Mouse (Mus musculus) adrenal gland, postnatal 36 days (tissue): ENCODE data around the gene Mapkbp1. TPM values are rescaled to one million over a fixed set of nuclear protein-coding genes. Genes with fewer than 3 reads are reported as not detected.
A peak's percentile ranks its signal among the peaks of the same experiment; 100 is the strongest.

Experiments used
- DNase-seq, 2 experiments: peaks; one replicate each; pipeline ENCODE4 v3.0.0; 2021; ENCODE audit warnings: mixed read lengths in 1 of 2
- total RNA-seq, 2 experiments: library from RNA; stranded (reverse); gene quantifications; 2 replicates each; pipeline ENCODE4 v1.2.3; 2021

Gene Mapkbp1
- total RNA-seq, 2 experiments from 2014 or later: 14.7 to 14.8 TPM

- no peak for DNase-seq
These were observed 36.2 kb downstream of the Mapkbp1 start for GRCm38 (mm10) chr2:120008672-120009071.

- DNase-seq: peak; percentile 61 to 75
These were observed 39.1 kb downstream of the Mapkbp1 start for GRCm38 (mm10) chr2:120011462-120012200.

- peak in 1 of 2 experiments; percentile 42 for DNase-seq
These were observed 40.4 kb downstream of the Mapkbp1 start for GRCm38 (mm10) chr2:120012924-120013323.

GRCm38 (mm10) chr2:120013831-120014486, 41.5 kb downstream of the Mapkbp1 start:
- no peak for DNase-seq

GRCm38 (mm10) chr2:120015882-120016281, 43.4 kb downstream of the Mapkbp1 start:
- DNase-seq: no peak

- no peak for DNase-seq
These were observed 45.1 kb downstream of the Mapkbp1 start for GRCm38 (mm10) chr2:120017599-120017998.

- DNase-seq: peak; percentile 91 to 92
These were observed 51.8 kb downstream of the Mapkbp1 start for GRCm38 (mm10) chr2:120024337-120024736.

- peak; percentile 97 for DNase-seq
These were observed 54.8 kb downstream of the Mapkbp1 start, which contains the start of the genes Jmjd7 and Gm28042 for GRCm38 (mm10) chr2:120026984-120027949. Jmjd7 (plus strand) TSS chr2:120027483. Gm28042 (plus strand) TSS chr2:120027493.

GRCm38 (mm10) chr2:120027950-120028331, 55.4 kb downstream of the Mapkbp1 start:
- DNase-seq: no peak

GRCm38 (mm10) chr2:120030380-120030779, 57.9 kb downstream of the Mapkbp1 start:
- DNase-seq: no peak

- DNase-seq: no peak
These were observed 60.4 kb downstream of the Mapkbp1 start, which contains the start of gene Pla2g4b for GRCm38 (mm10) chr2:120032726-120033467. Pla2g4b (plus strand) TSS chr2:120033417.

GRCm38 (mm10) chr2:120033726-120034125, 61.2 kb downstream of the Mapkbp1 start:
- no peak for DNase-seq

- DNase-seq: no peak
These were observed 65.2 kb downstream of the Mapkbp1 start for GRCm38 (mm10) chr2:120037744-120038143.

- no peak for DNase-seq
These were observed 68.5 kb downstream of the Mapkbp1 start for GRCm38 (mm10) chr2:120040991-120041390.

GRCm38 (mm10) chr2:120044101-120044603, 71.7 kb downstream of the Mapkbp1 start:
- peak in 1 of 2 experiments; percentile 38 for DNase-seq

- no peak for DNase-seq
These were observed 72.2 kb downstream of the Mapkbp1 start for GRCm38 (mm10) chr2:120044676-120045075.

- DNase-seq: no peak
These were observed 74.2 kb downstream of the Mapkbp1 start for GRCm38 (mm10) chr2:120046486-120047310.

GRCm38 (mm10) chr2:120048173-120048572, 75.7 kb downstream of the Mapkbp1 start:
- DNase-seq: no peak

GRCm38 (mm10) chr2:120049632-120050274, 77.3 kb downstream of the Mapkbp1 start:
- peak; percentile 57 to 71 for DNase-seq

GRCm38 (mm10) chr2:120051405-120051804, 78.9 kb downstream of the Mapkbp1 start:
- no peak for DNase-seq
